Mouse (Mus musculus) liver, embryonic 13.5 days (tissue): ENCODE measurements at regions not wholly inside any gene's neighbourhood (a gene's known extent, or its start where the extent isn't known, plus 50 kb on each side); places are given as distances from the start of the nearest gene placed in this dataset.
A peak's percentile ranks its signal among the peaks of the same experiment; 100 is the strongest.

Experiments used
- ATAC-seq: fragments of 200-750 bp; cut with Nextera tagmentation; 2 replicates; pipeline ENCODE4 v1.8.0; 2017; ENCODE audit warnings: low read depth, mild to moderate bottlenecking, moderate number of reproducible peaks, moderate library complexity
- DNase-seq: peaks from one replicate; pipeline ENCODE4 v3.0.0; 2022
- H3K27ac ChIP-seq: fragments of 300-500 bp; sonication (generic); 2 replicates; pipeline ENCODE4 v1.5.1; 2015; ENCODE audit warnings: moderate library complexity, mild to moderate bottlenecking, inconsistent platforms
- H3K27me3 ChIP-seq: fragments of 300-500 bp; sonication (generic); 2 replicates; pipeline ENCODE4 v1.6.1; 2015; ENCODE audit warnings: mild to moderate bottlenecking, inconsistent platforms
- H3K36me3 ChIP-seq: fragments of 300-500 bp; sonication (generic); 2 replicates; pipeline ENCODE4 v1.6.1; 2015; ENCODE audit warnings: mild to moderate bottlenecking, inconsistent platforms
- H3K4me1 ChIP-seq: fragments of 300-500 bp; sonication (generic); replicated peaks from 2 replicates; pipeline ENCODE4 v1.6.1; 2015; ENCODE audit warnings: inconsistent platforms
- H3K4me2 ChIP-seq: fragments of 300-500 bp; sonication (generic); 2 replicates; pipeline ENCODE4 v1.6.1; 2015; ENCODE audit warnings: inconsistent platforms, mild to moderate bottlenecking, moderate library complexity
- H3K4me3 ChIP-seq: fragments of 300-500 bp; sonication (generic); replicated peaks from 2 replicates; pipeline ENCODE4 v1.5.1; 2015; ENCODE audit warnings: mild to moderate bottlenecking, inconsistent platforms
- H3K9ac ChIP-seq: fragments of 300-500 bp; sonication (generic); 2 replicates; pipeline ENCODE4 v1.6.1; 2015; ENCODE audit warnings: mild to moderate bottlenecking, inconsistent platforms
- H3K9me3 ChIP-seq: fragments of 300-500 bp; sonication (generic); replicated peaks from 2 replicates; pipeline ENCODE4 v1.6.1; 2016; ENCODE audit warnings: inconsistent platforms
- whole genome bisulfite sequencing: fragments of 180-500 bp; shearing (Covaris S2); methylation state at CpG from one replicate; pipeline ENCODE4 v1.1.7; 2015; ENCODE audit not compliant: insufficient replicate concordance; 5-methylcytosine and 5-hydroxymethylcytosine counted together

DNA sequence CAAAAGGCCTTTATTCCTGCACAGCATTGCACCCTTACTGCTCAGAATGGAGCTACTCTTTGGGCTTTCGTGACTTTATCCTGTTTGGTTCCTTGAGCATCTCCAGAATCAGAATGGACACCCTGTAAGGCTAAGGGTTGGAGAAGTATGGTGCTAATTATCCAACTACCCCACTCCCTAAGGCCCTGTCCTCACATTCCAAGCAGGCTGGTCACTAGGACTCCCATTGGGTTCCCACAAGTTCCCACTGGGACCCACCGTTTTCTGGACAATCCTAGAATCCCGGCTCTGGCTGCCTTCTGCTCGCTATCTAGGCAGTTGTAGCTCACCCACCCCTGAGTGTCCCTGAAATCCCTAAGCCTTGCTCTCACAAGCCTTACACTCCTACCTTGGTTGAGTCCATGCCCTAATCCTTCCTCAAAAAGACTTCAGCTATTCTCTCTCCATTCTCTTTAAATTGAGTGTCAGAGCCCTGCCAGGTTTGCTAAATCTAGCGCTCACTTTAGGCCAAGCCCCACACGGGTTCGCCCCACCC, 146.1 kb downstream of the Efcab1 start:
- 31% methylated on average over 7 of the region's 7 CpGs for WGBS
- ATAC-seq = no peak
- no peak for DNase-seq

DNA sequence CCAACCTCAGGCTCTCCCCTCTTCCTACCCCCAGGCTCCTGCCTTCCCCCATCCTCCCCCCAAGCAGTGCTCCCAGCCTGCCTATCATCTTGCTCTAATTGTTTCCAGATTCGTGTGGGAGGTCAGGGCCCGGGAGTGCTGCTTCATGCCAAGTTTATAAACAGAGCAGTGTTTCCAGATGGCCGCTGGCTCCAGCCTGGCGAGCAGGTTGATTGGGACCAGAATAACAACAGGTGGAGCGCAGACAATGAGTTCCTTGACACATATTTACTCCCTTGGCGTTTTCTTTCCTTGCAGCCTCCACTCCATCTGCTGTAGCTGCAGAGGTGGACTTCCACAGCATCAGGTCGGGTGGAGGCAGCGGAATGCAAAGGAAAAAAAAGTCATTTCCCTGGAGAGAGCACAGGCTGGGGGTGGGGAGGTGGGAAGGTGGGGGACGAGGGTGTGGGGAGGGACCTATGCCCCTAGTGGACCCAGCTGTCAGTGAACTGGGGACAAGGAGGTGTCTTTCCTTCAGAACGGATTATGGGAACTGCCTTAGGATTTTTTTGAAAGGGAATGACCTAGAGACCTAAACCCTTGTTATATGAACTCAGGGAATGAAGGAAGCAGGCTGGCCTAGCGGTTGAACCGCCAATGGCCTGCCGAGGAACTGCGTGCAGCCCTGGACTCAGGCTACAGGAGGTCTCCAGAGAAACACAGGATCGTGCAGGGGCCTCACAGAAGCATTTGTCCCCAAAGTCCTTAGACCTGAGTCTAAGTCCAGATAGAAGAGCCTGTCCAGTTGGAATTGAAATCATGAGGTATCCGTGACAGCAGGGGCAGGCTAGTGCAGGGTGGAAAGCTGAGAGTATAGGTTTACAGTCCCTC, 146.8 kb downstream of the Efcab1 start:
- Histone ChIP-seq H3K36me3 (no peaks in the 10 kb centered on the region), H3K4me1 (no peaks in the 10 kb centered on the region), H3K27ac (no peak overlapping the region), H3K9ac (no peak overlapping the region), H3K4me2 (no peak overlapping the region), H3K27me3 (no peaks in the 10 kb centered on the region), H3K4me3 (no peak overlapping the region), H3K9me3 (no peaks in the 10 kb centered on the region)
- no peak for ATAC-seq
- no peak for DNase-seq
- WGBS = 12% methylated on average over 16 of the region's 16 CpGs

More for the DNA sequence above, 146.1 kb downstream of the Efcab1 start:
- H3K4me3 ChIP-seq = no peak overlapping the region
- H3K4me2 ChIP-seq = no peak overlapping the region
- no peak overlapping the region for H3K27ac ChIP-seq
- no peaks in the 10 kb centered on the region for H3K36me3 ChIP-seq
- H3K9ac ChIP-seq = no peak overlapping the region
- H3K4me1 ChIP-seq = no peaks in the 10 kb centered on the region
- H3K9me3 ChIP-seq = no peaks in the 10 kb centered on the region
- no peaks in the 10 kb centered on the region for H3K27me3 ChIP-seq

DNA sequence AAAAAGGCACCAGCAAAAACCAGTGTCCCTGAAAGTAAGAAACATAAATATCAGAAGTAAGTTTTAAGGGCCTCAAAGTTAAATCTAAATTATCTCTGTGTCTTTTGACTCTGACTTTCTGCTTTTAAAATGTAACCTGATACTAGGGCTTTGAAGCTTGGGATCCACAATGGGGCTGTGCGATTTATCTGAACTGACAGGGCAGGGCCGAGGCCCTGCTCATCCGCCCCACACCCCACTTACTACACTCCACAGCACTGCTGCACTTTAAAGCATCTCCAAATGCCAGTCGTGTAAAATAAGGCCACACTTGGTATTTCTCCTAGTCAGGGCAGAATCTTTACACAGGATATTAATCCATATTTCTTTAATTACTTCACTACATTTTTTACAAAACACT, 147.4 kb downstream of the Efcab1 start:
- DNase-seq (no peak), ATAC-seq (no peak)
- H3K4me2 ChIP-seq = no peak overlapping the region
- H3K9ac ChIP-seq = no peak overlapping the region
- H3K9me3 ChIP-seq = no peaks in the 10 kb centered on the region
- no peak overlapping the region for H3K27ac ChIP-seq
- no peaks in the 10 kb centered on the region for H3K27me3 ChIP-seq
- no peak overlapping the region for H3K4me3 ChIP-seq
- 24% methylated on average over 4 of the region's 4 CpGs for WGBS
- no peaks in the 10 kb centered on the region for H3K36me3 ChIP-seq
- H3K4me1 ChIP-seq = no peaks in the 10 kb centered on the region

DNA sequence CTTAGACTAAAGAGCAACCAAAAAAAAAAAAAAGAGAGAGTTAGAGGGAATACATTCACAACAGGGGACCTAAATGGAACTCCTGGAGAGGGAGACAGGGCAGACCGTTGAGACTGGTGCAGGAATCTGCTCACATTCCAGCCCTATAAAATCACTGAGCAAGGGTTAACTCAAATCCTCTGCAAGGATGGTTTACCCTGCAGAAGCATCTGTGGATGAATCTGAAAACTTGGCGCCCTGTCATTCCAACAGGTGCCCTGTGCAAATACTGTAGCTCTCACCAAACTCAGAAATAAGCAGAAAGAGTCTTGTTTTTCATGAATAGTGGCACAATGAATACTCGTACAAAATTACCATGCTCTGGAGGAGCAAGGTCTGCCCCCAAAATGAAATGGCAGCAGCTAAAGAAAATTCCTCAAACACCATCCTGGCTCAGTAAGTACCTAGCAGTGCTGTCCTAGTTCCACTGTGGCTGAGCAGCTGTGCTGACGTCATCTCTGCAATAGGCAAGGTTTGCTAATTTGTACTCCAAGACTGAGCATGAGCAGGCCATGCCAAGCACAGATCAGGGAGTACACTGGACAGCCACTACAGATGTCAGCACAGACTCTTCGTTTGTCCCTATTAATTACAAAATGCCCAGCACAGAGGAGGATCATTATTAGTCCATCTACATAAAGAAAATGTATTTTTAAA, 148.0 kb downstream of the Efcab1 start:
- DNase-seq (no peak), ATAC-seq (no peak)
- H3K4me1 ChIP-seq = no peaks in the 10 kb centered on the region
- no peak overlapping the region for H3K9ac ChIP-seq
- H3K4me3 ChIP-seq = no peak overlapping the region
- H3K36me3 ChIP-seq = no peaks in the 10 kb centered on the region
- no peak overlapping the region for H3K4me2 ChIP-seq
- no peak overlapping the region for H3K27ac ChIP-seq
- H3K9me3 ChIP-seq = no peaks in the 10 kb centered on the region
- WGBS = 39% methylated on average over 5 of the region's 5 CpGs
- no peaks in the 10 kb centered on the region for H3K27me3 ChIP-seq

DNA sequence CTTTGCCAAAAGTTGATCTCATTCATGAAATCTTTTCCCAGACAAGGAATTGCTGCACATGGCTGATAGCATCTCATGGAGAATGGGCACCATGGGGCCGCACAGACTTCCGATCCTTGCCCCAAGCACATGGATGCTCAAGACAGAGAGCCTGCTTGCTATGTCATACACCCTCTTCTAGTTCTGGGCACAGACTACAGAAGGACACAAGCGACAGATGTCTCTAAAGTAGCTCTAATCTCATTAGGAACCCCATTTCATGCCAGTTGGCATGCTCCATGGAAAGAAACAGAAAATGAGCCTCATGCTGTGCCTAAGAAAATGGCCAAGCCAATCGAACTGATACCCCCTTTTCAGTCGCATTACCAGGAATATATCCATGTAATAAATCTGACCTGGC, 149.3 kb downstream of the Efcab1 start:
- ATAC-seq (no peak), DNase-seq (no peak)
- Histone ChIP-seq H3K4me1 (no peaks in the 10 kb centered on the region), H3K9me3 (no peaks in the 10 kb centered on the region), H3K27ac (no peak overlapping the region), H3K9ac (no peak overlapping the region), H3K4me3 (no peak overlapping the region), H3K36me3 (no peaks in the 10 kb centered on the region), H3K4me2 (no peak overlapping the region), H3K27me3 (no peaks in the 10 kb centered on the region)
- 65% methylated on average over 5 of the region's 5 CpGs for WGBS

DNA sequence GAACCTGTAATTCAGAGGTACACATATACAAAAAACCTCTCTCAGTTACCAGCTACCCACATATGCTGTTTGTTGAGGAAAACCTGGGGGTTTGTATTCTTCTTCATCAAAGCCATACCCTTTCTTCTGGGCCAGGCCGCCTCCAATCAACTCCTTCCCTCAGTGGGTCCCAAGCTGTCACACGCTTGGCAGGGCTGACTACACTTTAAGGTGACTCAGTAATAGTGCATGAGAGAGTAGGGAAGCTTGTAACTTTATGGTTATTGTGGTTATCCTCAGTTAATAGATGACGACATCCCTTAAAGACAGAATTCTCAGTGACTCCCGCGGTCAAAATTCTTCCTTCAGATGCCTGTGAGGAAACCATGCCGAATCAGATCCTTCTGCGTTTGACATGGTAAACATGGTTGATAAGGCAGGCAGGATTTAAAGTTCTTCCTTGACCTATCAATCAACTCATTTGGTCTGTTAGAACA, 164.1 kb downstream of the Efcab1 start:
- Histone ChIP-seq H3K27ac (no peak overlapping the region), H3K4me2 (no peak overlapping the region), H3K9ac (no peak overlapping the region), H3K4me1 (no peaks in the 10 kb centered on the region), H3K4me3 (no peak overlapping the region), H3K27me3 (no peaks in the 10 kb centered on the region), H3K36me3 (no peaks in the 10 kb centered on the region), H3K9me3 (no peaks in the 10 kb centered on the region)
- DNase-seq (no peak), ATAC-seq (no peak)
- 65% methylated on average over 7 of the region's 7 CpGs for WGBS

DNA sequence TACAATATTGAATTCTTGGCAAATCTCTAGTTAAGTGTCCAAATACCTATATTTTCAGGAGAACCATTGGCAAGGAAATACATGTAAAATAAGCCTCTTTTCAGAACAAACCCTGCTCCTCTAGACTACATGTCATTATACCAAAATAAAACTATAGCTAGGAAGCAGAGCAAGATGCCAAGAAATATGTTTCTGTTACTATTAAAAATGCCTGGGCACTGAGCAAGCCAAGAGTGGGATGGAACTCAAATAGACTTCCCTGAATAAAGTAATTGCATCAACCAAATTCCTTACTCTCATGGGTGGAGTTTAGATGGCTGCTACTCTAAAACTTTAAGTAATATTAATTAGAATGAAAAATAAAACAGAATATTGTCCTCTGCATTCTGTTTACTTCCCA, 168.0 kb downstream of the Efcab1 start:
- Histone ChIP-seq H3K27me3 (no peaks in the 10 kb centered on the region), H3K36me3 (no peaks in the 10 kb centered on the region), H3K4me1 (no peaks in the 10 kb centered on the region), H3K9ac (no peak overlapping the region), H3K4me3 (no peak overlapping the region), H3K9me3 (no peaks in the 10 kb centered on the region), H3K27ac (no peak overlapping the region), H3K4me2 (no peak overlapping the region)
- no peak for DNase-seq
- no peak for ATAC-seq

DNA sequence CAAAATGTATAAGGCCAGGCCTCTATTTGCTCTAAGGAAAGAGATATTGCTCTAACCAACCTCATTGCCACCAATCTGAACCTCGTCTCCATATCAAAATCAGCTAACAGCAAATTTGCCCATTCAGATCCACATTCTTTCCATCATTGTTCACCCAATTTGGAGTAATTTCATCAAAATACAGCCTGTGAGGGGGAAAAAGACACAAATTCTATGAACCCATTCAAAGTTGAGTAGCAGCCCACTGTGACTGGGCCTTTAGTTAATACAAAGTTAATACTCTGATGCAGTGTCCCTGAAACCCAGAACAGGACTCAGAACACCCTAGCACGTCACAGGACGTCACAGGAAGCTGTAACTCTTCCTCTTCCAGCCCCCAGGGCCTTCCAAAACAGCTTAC, 177.3 kb downstream of the Efcab1 start:
- Histone ChIP-seq H3K4me3 (no peak overlapping the region), H3K36me3 (no peaks in the 10 kb centered on the region), H3K9ac (no peak overlapping the region), H3K27ac (no peak overlapping the region), H3K9me3 (no peaks in the 10 kb centered on the region), H3K4me1 (no peaks in the 10 kb centered on the region), H3K4me2 (no peak overlapping the region), H3K27me3 (peaks cover 19% of the 10 kb centered on the region)
- no peak for DNase-seq
- no peak for ATAC-seq
- WGBS = 32% methylated on average over 3 of the region's 3 CpGs

DNA sequence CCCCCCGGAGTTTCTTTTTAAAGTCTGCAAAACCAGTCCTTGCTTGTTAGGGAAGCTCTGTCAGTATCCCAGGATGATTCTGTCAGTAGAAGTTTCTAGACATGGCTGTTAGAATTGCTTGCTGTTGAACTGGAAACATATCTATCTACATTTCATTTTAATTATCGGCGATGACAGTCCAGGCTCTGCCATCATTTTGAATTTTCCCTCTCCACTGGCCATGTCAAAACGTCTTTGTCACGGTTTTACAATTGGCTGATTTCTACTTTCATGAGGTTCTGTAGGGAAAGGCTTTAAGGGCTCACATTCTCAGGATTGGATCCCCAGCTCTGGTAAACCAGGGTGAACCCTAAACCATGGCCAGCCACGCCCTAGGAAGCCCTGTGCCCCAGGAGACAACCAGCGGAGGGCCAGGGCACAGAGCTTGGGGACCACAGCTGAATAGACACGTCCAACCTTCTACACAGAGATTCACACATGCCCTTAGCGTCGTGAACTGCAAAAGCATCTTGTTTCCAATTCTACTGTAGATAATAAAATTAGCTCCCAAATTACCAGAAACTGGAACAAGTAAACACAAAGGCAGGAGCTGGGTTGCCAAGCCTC, 177.8 kb downstream of the Efcab1 start:
- Histone ChIP-seq H3K4me3 (peak overlapping the region; percentile 42; the same call in 1 of the 2 replicates), H3K9ac (no peak overlapping the region), H3K9me3 (no peaks in the 10 kb centered on the region), H3K4me2 (peak overlapping the region; percentile 59; the same call in 1 of the 2 replicates), H3K27ac (no peak overlapping the region), H3K27me3 (peaks cover 19% of the 10 kb centered on the region), H3K4me1 (no peaks in the 10 kb centered on the region), H3K36me3 (no peaks in the 10 kb centered on the region)
- ATAC-seq (no peak), DNase-seq (no peak)
- 27% methylated on average over 10 of the region's 10 CpGs for WGBS

DNA sequence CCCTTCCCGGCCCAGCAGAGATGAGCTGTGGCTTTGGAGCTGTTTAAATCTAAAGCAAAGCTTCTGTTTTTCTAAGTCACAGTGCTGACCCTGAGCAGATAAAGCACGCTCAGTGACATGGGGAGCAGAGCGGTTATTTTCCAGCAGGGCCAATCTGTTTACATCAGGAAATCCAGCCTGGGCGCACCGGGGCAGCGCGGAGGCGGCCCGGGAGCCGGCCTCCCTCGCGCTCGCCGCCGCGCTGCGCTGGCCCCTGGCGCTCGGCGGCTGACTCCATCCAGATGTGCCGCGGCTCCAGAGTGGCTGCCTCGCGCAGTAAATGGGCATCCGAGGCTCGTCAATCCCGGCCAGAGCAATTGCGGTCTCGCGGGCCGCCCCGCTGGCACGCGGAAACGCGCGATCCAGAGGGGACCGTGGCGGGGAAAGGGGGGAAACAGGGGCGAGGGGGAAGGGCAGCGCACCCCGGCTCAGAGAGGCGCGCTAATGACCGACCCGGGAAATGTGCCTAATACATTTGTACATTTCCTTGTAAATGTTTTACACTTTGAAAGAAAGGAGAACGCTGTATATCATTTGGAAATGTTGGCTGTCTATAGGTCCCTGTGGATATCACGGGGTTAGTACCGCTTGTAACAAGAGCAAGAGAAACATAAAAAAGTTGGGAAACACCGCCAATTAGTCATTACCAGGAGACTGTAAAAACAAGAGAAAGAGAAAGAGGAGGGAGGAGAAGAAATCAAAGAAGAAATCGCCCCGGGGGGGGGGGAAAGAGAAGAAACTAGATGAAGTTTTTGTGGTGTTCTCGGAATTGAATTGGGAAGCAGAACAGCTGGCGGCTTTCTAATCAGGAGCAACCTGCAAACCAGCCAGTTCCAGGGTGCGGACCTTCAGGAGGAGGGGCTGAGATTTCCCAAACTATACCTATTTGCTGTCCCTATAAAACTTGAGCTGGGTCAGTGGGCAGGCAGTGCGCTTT, 178.6 kb downstream of the Efcab1 start:
- no peak for ATAC-seq

More for the DNA sequence above, 178.6 kb downstream of the Efcab1 start:
- Histone ChIP-seq H3K36me3 (no peaks in the 10 kb centered on the region), H3K4me1 (no peaks in the 10 kb centered on the region), H3K9me3 (no peaks in the 10 kb centered on the region), H3K27me3 (peaks cover 19% of the 10 kb centered on the region), H3K9ac (no peak overlapping the region), H3K4me3 (peak overlapping the region; percentile 42), H3K27ac (no peak overlapping the region; the same call in 1 of the 2 replicates), H3K4me2 (peak overlapping the region; percentile 59)
- WGBS = 2% methylated on average over 56 of the region's 56 CpGs
- DNase-seq = no peak
